Mouse (Mus musculus) liver, adult 2 months (tissue): ENCODE data around the gene Dnajc4. TPM values are rescaled to one million over a fixed set of nuclear protein-coding genes. Genes with fewer than 3 reads are reported as not detected.
"Not testable (repeated sequence)": the region's sequence is repeated elsewhere in the genome, so short reads cannot be mapped to it uniquely, and the experiment has no call there.

Source experiments
- DNase-seq: peaks from one replicate; pipeline ENCODE4 v3.0.0-alpha.2; 2011; ENCODE audit warnings: low read depth, low spot score; ENCODE audit errors: extremely low read depth
- H3K27ac ChIP-seq: fragments of 200-500 bp; replicated peaks from 2 replicates; pipeline ENCODE4 v1.5.1; 2012; ENCODE audit warnings: low read depth, mild to moderate bottlenecking, control low read depth, inconsistent platforms, low read length; ENCODE audit not compliant: insufficient read depth
- H3K27me3 ChIP-seq: fragments of 200-500 bp; 2 replicates; pipeline ENCODE4 v1.6.1; 2012; ENCODE audit warnings: mild to moderate bottlenecking, moderate library complexity, low read length, inconsistent platforms; ENCODE audit not compliant: control insufficient read depth, insufficient read depth
- H3K36me3 ChIP-seq: fragments of 200-500 bp; 2 replicates; pipeline ENCODE4 v1.6.1; 2012; ENCODE audit warnings: low read length, inconsistent platforms; ENCODE audit not compliant: control insufficient read depth, insufficient read depth
- H3K4me1 ChIP-seq: fragments of 200-500 bp; 2 replicates; pipeline ENCODE4 v1.6.1; 2011; ENCODE audit warnings: low read length; ENCODE audit not compliant: control insufficient read depth, insufficient read depth
- H3K4me3 ChIP-seq: fragments of 200-500 bp; 2 replicates; pipeline ENCODE4 v1.5.1; 2011; ENCODE audit warnings: low read depth, mild to moderate bottlenecking, control low read depth, low read length, moderate library complexity; ENCODE audit not compliant: insufficient read depth
- H3K79me2 ChIP-seq: fragments of 200-500 bp; 2 replicates; pipeline ENCODE4 v1.6.1; 2012; ENCODE audit warnings: inconsistent platforms, mild to moderate bottlenecking, low read length, moderate library complexity; ENCODE audit not compliant: control insufficient read depth, insufficient read depth
- H3K9ac ChIP-seq: fragments of 200-500 bp; 2 replicates; pipeline ENCODE4 v1.6.1; 2012; ENCODE audit warnings: low read depth, mild to moderate bottlenecking, control low read depth, inconsistent platforms, low read length
- CTCF ChIP-seq: fragments of 200-500 bp; IDR thresholded peaks from 2 replicates; pipeline ENCODE4 v1.5.1; 2011; ENCODE audit warnings: low read depth, low read length, control low read depth
- POLR2A ChIP-seq: fragments of 200-500 bp; IDR thresholded peaks from 2 replicates; pipeline ENCODE4 v1.6.1; 2011; ENCODE audit warnings: low read length, control low read depth; ENCODE audit not compliant: insufficient read depth; ENCODE audit errors: extremely low read depth
- WGBS: fragments of 180-500 bp; shearing (Covaris S2); methylation state at CpG from one replicate; pipeline ENCODE4 v1.1.7; 2018; 5-methylcytosine and 5-hydroxymethylcytosine counted together
- polyA plus RNA-seq: library from polyadenylated mRNA; depleted of rRNA; stranded (reverse); fragments of >200 nt; gene quantifications from 2 replicates; pipeline ENCODE4 v1.2.3, GENCODE M21; 2012
- total RNA-seq: library from RNA; depleted of rRNA; stranded (reverse); fragments of >200 nt; gene quantifications from 2 replicates; pipeline ENCODE4 v1.2.3, GENCODE M21; 2014

The Dnajc4 gene
- total and polyA plus RNA-seq, 2 experiments, result 11.2 to 22.3 TPM

GRCm38 (mm10) chr19:6993011-6993770 lies 819 bp upstream of the Dnajc4 start:
- DNase-seq, result no peak
- H3K4me3 ChIP-seq, result no peak overlapping the region
- no peaks in the 10 kb centered on the region for H3K36me3 ChIP-seq
- H3K27ac ChIP-seq, result no peak overlapping the region
- WGBS, result 74% methylated on average over 14 of the region's 14 CpGs
- TF ChIP-seq POLR2A (no peak), CTCF (no peak)
- no peak overlapping the region for H3K9ac ChIP-seq
- peaks cover 13% of the 10 kb centered on the region for H3K4me1 ChIP-seq
- H3K27me3 ChIP-seq, result no peaks in the 10 kb centered on the region
- no peaks in the 10 kb centered on the region for H3K79me2 ChIP-seq

DNA sequence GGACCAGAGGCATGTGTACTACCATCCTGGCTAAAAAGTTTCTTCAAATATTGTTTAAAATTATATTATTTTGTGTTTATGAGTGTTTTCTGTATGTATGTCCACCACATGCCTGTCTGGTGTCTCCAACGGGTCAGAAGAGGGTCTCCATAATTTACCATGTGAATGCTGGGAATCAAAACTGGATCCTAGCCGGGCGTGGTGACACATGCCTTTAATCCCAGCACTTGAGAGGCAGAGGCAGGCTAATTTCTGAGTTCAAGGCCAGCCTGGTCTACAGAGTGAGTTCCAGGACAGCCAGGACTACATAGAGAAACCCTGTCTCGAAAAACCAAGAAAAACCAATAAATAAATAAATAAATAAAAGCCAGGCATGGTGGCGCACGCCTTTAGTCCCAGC lies 1.2 kb downstream of the Dnajc4 start:
- H3K27ac ChIP-seq, H3K79me2 ChIP-seq, H3K4me3 ChIP-seq, H3K27me3 ChIP-seq, DNase-seq, H3K36me3 ChIP-seq, H3K9ac ChIP-seq: not testable (repeated sequence)
- WGBS, result 93% methylated on average over 6 of the region's 6 CpGs
- peaks cover 10% of the 10 kb centered on the region for H3K4me1 ChIP-seq

- peaks cover 10% of the 10 kb centered on the region for H3K4me1 ChIP-seq
- no peak overlapping the region for H3K27ac ChIP-seq
- WGBS, result 93% methylated on average over 6 of the region's 6 CpGs
- no peaks in the 10 kb centered on the region for H3K36me3 ChIP-seq
- H3K79me2 ChIP-seq, result no peaks in the 10 kb centered on the region
- H3K9ac ChIP-seq, result no peak overlapping the region
- H3K4me3 ChIP-seq, result no peak overlapping the region
- no peaks in the 10 kb centered on the region for H3K27me3 ChIP-seq
- no peak for TF ChIP-seq CTCF
- TF ChIP-seq POLR2A, result no peak
- no peak for DNase-seq
Observed at GRCm38 (mm10) chr19:6990712-6991111, 1.7 kb downstream of the Dnajc4 start.

- WGBS, result 93% methylated on average over 8 of the region's 8 CpGs
- Histone ChIP-seq H3K36me3 (no peaks in the 10 kb centered on the region), H3K79me2 (no peaks in the 10 kb centered on the region), H3K27me3 (no peaks in the 10 kb centered on the region), H3K4me1 (peaks cover 5% of the 10 kb centered on the region; the same call in 1 of the 2 replicates), H3K4me3 (no peak overlapping the region), H3K9ac (no peak overlapping the region), H3K27ac (no peak overlapping the region)
- TF ChIP-seq CTCF (no peak), POLR2A (no peak)
- no peak for DNase-seq
Observed at GRCm38 (mm10) chr19:6989251-6989650, 3.1 kb downstream of the Dnajc4 start.

DNA sequence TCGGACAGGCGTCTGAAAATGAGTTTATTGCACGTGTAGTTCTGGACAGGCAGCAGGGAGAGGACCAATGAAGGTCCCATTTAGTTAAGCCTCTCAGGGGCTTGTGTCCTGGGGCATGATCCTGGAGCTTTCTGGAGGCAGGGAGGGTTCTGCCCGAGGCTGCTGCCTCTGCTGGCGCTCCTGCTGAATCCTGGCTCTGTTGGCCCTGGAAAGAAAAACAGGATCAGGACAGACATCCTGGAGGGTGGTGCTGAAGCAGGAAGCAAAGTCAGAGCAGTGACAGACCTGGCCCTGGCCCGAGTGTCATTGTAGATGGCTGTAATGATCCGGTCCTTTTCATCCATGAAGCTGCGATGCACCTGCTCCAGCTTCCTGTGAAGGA lies 4.5 kb downstream of the Dnajc4 start:
- H3K36me3 ChIP-seq, result no peaks in the 10 kb centered on the region
- no peaks in the 10 kb centered on the region for H3K79me2 ChIP-seq
- no peak for DNase-seq
- no peaks in the 10 kb centered on the region for H3K27me3 ChIP-seq
- WGBS, result 8% methylated on average over 8 of the region's 8 CpGs
- H3K4me1 ChIP-seq, result peaks cover 5% of the 10 kb centered on the region; the same call in 1 of the 2 replicates
- H3K4me3 ChIP-seq, result peak overlapping the region; percentile 89
- H3K27ac ChIP-seq, result 0 out of 2 replicates have a peak overlapping the region, but pooled peaks have one; percentile 38
- TF ChIP-seq POLR2A (no peak), CTCF (no peak)
- peak overlapping the region; percentile 98 for H3K9ac ChIP-seq

GRCm38 (mm10) chr19:6987061-6987903 lies 5.1 kb downstream of the Dnajc4 start, which contains the start of gene Vegfb:
Gene Vegfb, minus strand, starts transcription at chr19:6987651.
- WGBS, result under 1% methylated on average over 80 of the region's 85 CpGs
- DNase-seq, result peak; percentile 48

More at GRCm38 (mm10) chr19:6987061-6987903, 5.1 kb downstream of the Dnajc4 start, which contains the start of gene Vegfb:
- Histone ChIP-seq H3K27ac (peak within 1 kb of the TSS; percentile 89), H3K79me2 (no peaks in the 10 kb centered on the region), H3K27me3 (no peaks in the 10 kb centered on the region), H3K9ac (peak within 1 kb of the TSS; percentile 98), H3K36me3 (no peaks in the 10 kb centered on the region), H3K4me1 (peaks cover 5% of the 10 kb centered on the region; the same call in 1 of the 2 replicates), H3K4me3 (peak within 1 kb of the TSS; percentile 89)
- 0 out of 2 replicates have a peak, but pooled peaks have one; percentile 22 for TF ChIP-seq POLR2A
- no peak for TF ChIP-seq CTCF
